Mouse (Mus musculus) liver (tissue): ENCODE results near the gene D17H6S53E.
"Not testable (repeated sequence)": the region's sequence is repeated elsewhere in the genome, so short reads cannot be mapped to it uniquely, and the experiment has no call there.

Experiments
- DNase-seq: peaks from one replicate; pipeline ENCODE4 v3.0.0-alpha.2; 2020; ENCODE audit warnings: mixed read lengths

The D17H6S53E gene

GRCm38 (mm10) chr17:35102299-35102698, 23.9 kb upstream of the D17H6S53E start:
- DNase-seq: no peak

- no peak for DNase-seq
Observed at GRCm38 (mm10) chr17:35103221-35103690, 22.9 kb upstream of the D17H6S53E start.

- DNase-seq: no peak
Observed at GRCm38 (mm10) chr17:35104079-35104478, 22.1 kb upstream of the D17H6S53E start.

GRCm38 (mm10) chr17:35104754-35105153, 21.4 kb upstream of the D17H6S53E start:
- DNase-seq: peak; percentile 82

GRCm38 (mm10) chr17:35105740-35106389, 20.3 kb upstream of the D17H6S53E start:
- DNase-seq: peak; percentile 62

- DNase-seq: no peak
Observed at GRCm38 (mm10) chr17:35106522-35106921, 19.7 kb upstream of the D17H6S53E start.

GRCm38 (mm10) chr17:35108097-35108496, 18.1 kb upstream of the D17H6S53E start, which contains the start of gene Ly6g5c:
Ly6g5c (plus strand) TSS chr17:35108279.
- no peak for DNase-seq

GRCm38 (mm10) chr17:35111774-35112173, 14.4 kb upstream of the D17H6S53E start:
- DNase-seq: no peak

- DNase-seq: peak; percentile 49
Observed at GRCm38 (mm10) chr17:35115046-35116019, 10.8 kb upstream of the D17H6S53E start, which contains the start of gene Ly6g5b. Ly6g5b (minus strand) TSS chr17:35115428.

GRCm38 (mm10) chr17:35120745-35121142, 5.4 kb upstream of the D17H6S53E start:
- no peak for DNase-seq

GRCm38 (mm10) chr17:35121143-35121799, 4.9 kb upstream of the D17H6S53E start, which contains the start of gene Gpank1:
Gpank1 (plus strand) TSS chr17:35121455.
- peak; percentile 96 for DNase-seq

- DNase-seq: peak; percentile 44
Observed at GRCm38 (mm10) chr17:35121871-35122303, 4.3 kb upstream of the D17H6S53E start, which contains the start of gene Csnk2b. Csnk2b (minus strand) TSS chr17:35122053.

GRCm38 (mm10) chr17:35123287-35123686, 2.9 kb upstream of the D17H6S53E start:
- not testable (repeated sequence) for DNase-seq

GRCm38 (mm10) chr17:35124261-35124896, 1.8 kb upstream of the D17H6S53E start:
- DNase-seq: not testable (repeated sequence)

- DNase-seq: no peak
Observed at GRCm38 (mm10) chr17:35125081-35125480, 1.1 kb upstream of the D17H6S53E start.

GRCm38 (mm10) chr17:35125578-35125977, 595 bp upstream of the D17H6S53E start:
- DNase-seq: no peak

GRCm38 (mm10) chr17:35127017-35127416, 844 bp downstream of the D17H6S53E start:
- DNase-seq: no peak

GRCm38 (mm10) chr17:35128996-35129395, 2.8 kb downstream of the D17H6S53E start:
- DNase-seq: no peak

- no peak for DNase-seq
Observed at GRCm38 (mm10) chr17:35131038-35131437, 4.9 kb downstream of the D17H6S53E start.

GRCm38 (mm10) chr17:35131500-35132173, 5.5 kb downstream of the D17H6S53E start, which contains the start of gene Apom:
Apom (minus strand) TSS chr17:35132050.
- peak; percentile 43 for DNase-seq

- DNase-seq: no peak
Observed at GRCm38 (mm10) chr17:35132174-35132560, 6.0 kb downstream of the D17H6S53E start.
